Mouse (Mus musculus): ENCODE results near the gene Pou2f1.

DNA sequence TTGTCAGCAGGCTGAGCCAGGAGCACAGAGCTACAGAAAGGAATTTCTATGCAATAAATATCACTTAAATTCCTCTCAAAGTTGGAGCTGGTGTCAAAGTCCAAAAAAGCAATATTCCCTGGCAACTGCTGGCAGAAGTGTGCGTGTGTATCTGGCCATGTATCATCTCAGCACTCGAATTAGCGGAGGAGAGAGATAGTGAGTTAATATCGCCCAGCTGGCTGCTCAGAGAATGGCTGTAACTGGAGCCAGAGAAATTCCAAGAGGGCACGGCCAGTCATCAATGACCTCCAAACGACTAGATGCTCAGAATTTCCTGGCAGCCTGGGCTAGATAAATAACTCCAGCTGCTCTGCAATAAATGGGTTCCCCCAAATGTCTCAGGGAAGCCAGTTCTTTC lies 166.0 kb downstream of the Pou2f1 start:
- TF ChIP-seq POLR2A (IDR thresholded peaks at IDR 0.05; ENCODE audit: control insufficient read depth, extremely low read depth, insufficient read depth, low read length, poor library complexity), result no peak
- TF ChIP-seq CTCF (IDR thresholded peaks at IDR 0.05; ENCODE audit: borderline replicate concordance, control insufficient read depth, extremely low read depth, insufficient read depth, low read length, poor library complexity), result no peak

All from thymus, adult 2 months (tissue).